Comparison of ENCODE assay signal across 8 mouse cellular contexts in genomic region chr7:18909797-18910196, GRCm38 (mm10). TPM values are rescaled to one million over a fixed set of nuclear protein-coding genes. Genes with fewer than 3 reads are reported as not detected.
DNase-seq lines count a peak whose midpoint lies in the region; ATAC-seq lines count a peak whose summit lies in the region.

No protein-coding gene starts in this region.

- peak; percentile 7 for ATAC-seq in heart, embryonic 16.5 days (replicated peaks; ENCODE audit: extremely low read depth, insufficient read depth, low FRiP score)
- peak; percentile 28 for ATAC-seq in hindbrain, embryonic 11.5 days (ENCODE audit: low FRiP score)

- peak overlapping the region; percentile 68 for H3K4me3 ChIP-seq in heart, embryonic 16.5 days (ENCODE audit: low read length)
- peak overlapping the region; percentile 82 for H3K4me3 ChIP-seq in hindbrain, embryonic 11.5 days (ENCODE audit: low read depth, low read length)
- peak overlapping the region; percentile 76 for H3K4me3 ChIP-seq in midbrain, embryonic 10.5 days

- 5% methylated on average over 17 of the region's 17 CpGs for WGBS in heart, embryonic 16.5 days
- WGBS in hindbrain, embryonic 11.5 days: 10% methylated on average over 17 of the region's 17 CpGs
- 8% methylated on average over 17 of the region's 17 CpGs for WGBS in midbrain, embryonic 10.5 days

- H3K4me2 ChIP-seq in heart, embryonic 16.5 days (ENCODE audit: low read depth, low read length): peak overlapping the region; percentile 86
- H3K4me2 ChIP-seq in hindbrain, embryonic 11.5 days (replicated peaks; ENCODE audit: low read depth, low read length): peak overlapping the region; percentile 60

- H3K27me3 ChIP-seq in heart, embryonic 16.5 days (ENCODE audit: control insufficient read depth, insufficient read depth, low read length): no peaks in the 10 kb centered on the region
- H3K27me3 ChIP-seq in hindbrain, embryonic 11.5 days (ENCODE audit: control insufficient read depth, insufficient read depth, low read length): no peaks in the 10 kb centered on the region
- no peaks in the 10 kb centered on the region for H3K27me3 ChIP-seq in midbrain, embryonic 10.5 days (ENCODE audit: low read depth, poor library complexity, severe bottlenecking)

- peaks cover 16% of the 10 kb centered on the region for H3K4me1 ChIP-seq in heart, embryonic 16.5 days (ENCODE audit: control insufficient read depth, insufficient read depth, low read length)
- 0 out of 2 replicates have a peak, but pooled peaks cover 5% of the 10 kb centered on the region for H3K4me1 ChIP-seq in hindbrain, embryonic 11.5 days (replicated peaks; ENCODE audit: control insufficient read depth, insufficient read depth, low read length)
- peaks cover 34% of the 10 kb centered on the region for H3K4me1 ChIP-seq in midbrain, embryonic 10.5 days

- intact Hi-C loops in heart, postnatal 36 days (cut with DNase I): no loop called here
- intact Hi-C loops in left cerebral cortex, postnatal 10 days (cut with DNase I): no loop called here

- no peak for DNase-seq in heart, postnatal 36 days
- DNase-seq in MEL-GATA-1-ER (ENCODE audit: extremely low read depth, low read depth): peak; percentile 24
- DNase-seq in hindbrain, embryonic 11.5 days (ENCODE audit: low spot score): no peak
- DNase-seq in midbrain, embryonic 10.5 days (ENCODE audit: low spot score): no peak
- DNase-seq in left cerebral cortex, postnatal 10 days (ENCODE audit: extremely low spot score in 1 of 2, low spot score in 2 of 2): no peak
- DNase-seq in gastrocnemius, adult 8-10 months (ENCODE audit: low spot score in 2 of 2): no peak
- DNase-seq in adrenal gland, adult 2 months: no peak

- H3K36me3 ChIP-seq in heart, embryonic 16.5 days (ENCODE audit: control insufficient read depth, insufficient read depth): peaks cover 3% of the 10 kb centered on the region; the same call in 1 of the 2 replicates
- H3K36me3 ChIP-seq in hindbrain, embryonic 11.5 days (ENCODE audit: control insufficient read depth, insufficient read depth, low read length): no peaks in the 10 kb centered on the region
- H3K36me3 ChIP-seq in midbrain, embryonic 10.5 days: peaks cover 10% of the 10 kb centered on the region; the same call in 1 of the 2 replicates

- H3K9me3 ChIP-seq in heart, embryonic 16.5 days (replicated peaks; ENCODE audit: control insufficient read depth, low read length): no peaks in the 10 kb centered on the region
- H3K9me3 ChIP-seq in hindbrain, embryonic 11.5 days (ENCODE audit: control insufficient read depth, low read length): no peaks in the 10 kb centered on the region
- no peaks in the 10 kb centered on the region for H3K9me3 ChIP-seq in midbrain, embryonic 10.5 days (replicated peaks)

- peak overlapping the region; percentile 77 for H3K9ac ChIP-seq in heart, embryonic 16.5 days (ENCODE audit: low read length)
- H3K9ac ChIP-seq in hindbrain, embryonic 11.5 days (ENCODE audit: low read depth, low read length): peak overlapping the region; percentile 59

- no peak overlapping the region for H3K27ac ChIP-seq in heart, embryonic 16.5 days (ENCODE audit: low read length)
- no peak overlapping the region for H3K27ac ChIP-seq in hindbrain, embryonic 11.5 days (ENCODE audit: low read depth, low read length)
- peak overlapping the region; percentile 81 for H3K27ac ChIP-seq in midbrain, embryonic 10.5 days (replicated peaks)

RNA-seq across cellular contexts. Expression of gene Ccdc61, which starts 0.4 kb away (rescaled TPM):
- 21.7 and 23.7 TPM in 2 replicates for polyA plus RNA-seq in heart, embryonic 16.5 days (2015; fragmentation: Nextera tagmentation; extraction: Ambion mirVana)
- total RNA-seq in heart, postnatal 36 days (2021): 10 to 100 TPM in 1 of 2 experiments, 1 to 10 TPM in 1; 7.7 to 11.0 TPM
- polyA plus RNA-seq in hindbrain, embryonic 11.5 days (2014; fragmentation: Nextera tagmentation; extraction: Ambion mirVana): 22.9 and 27.3 TPM in 2 replicates
- 38.5 and 38.7 TPM in 2 replicates for polyA plus RNA-seq in midbrain, embryonic 10.5 days (2016; fragmentation: Nextera tagmentation; extraction: Ambion mirVana)
- total RNA-seq in left cerebral cortex, postnatal 10 days (2021): 10 to 100 TPM; 12.8 to 13.4 TPM
- 1 to 10 TPM; 4.0 to 5.6 (median 4.7) TPM for total RNA-seq in gastrocnemius, adult 8-10 months (2022)
- 10 to 100 TPM in 1 of 2 experiments, 1 to 10 TPM in 1; 10.0 to 10.1 TPM for total RNA-seq in adrenal gland, adult 2 months (2021)
- 28.5 and 30.2 TPM in 2 replicates for polyA plus RNA-seq in adrenal gland, adult 2 months (2012; rRNA removed)

RNA-seq across cellular contexts. Expression of gene Nova2, which starts 15.9 kb away (rescaled TPM):
- 0.64 and 0.82 TPM in 2 replicates for polyA plus RNA-seq in heart, embryonic 16.5 days (2015; fragmentation: Nextera tagmentation; extraction: Ambion mirVana)
- total RNA-seq in heart, postnatal 36 days (2021): 1 to 10 TPM; 4.8 to 7.7 TPM
- 12.7 and 18.0 TPM in 2 replicates for polyA plus RNA-seq in hindbrain, embryonic 11.5 days (2014; fragmentation: Nextera tagmentation; extraction: Ambion mirVana)
- polyA plus RNA-seq in midbrain, embryonic 10.5 days (2016; fragmentation: Nextera tagmentation; extraction: Ambion mirVana): 3.9 and 6.2 TPM in 2 replicates
- 100 to 1,000 TPM; 114 to 118 TPM for total RNA-seq in left cerebral cortex, postnatal 10 days (2021)
- 1 to 10 TPM in 1 of 4 experiments, under 1 TPM in 3; 0.63 to 1.4 (median 0.97) TPM for total RNA-seq in gastrocnemius, adult 8-10 months (2022)
- 1 to 10 TPM; 3.5 to 4.6 TPM for total RNA-seq in adrenal gland, adult 2 months (2021)
- 1.7 and 1.9 TPM in 2 replicates for polyA plus RNA-seq in adrenal gland, adult 2 months (2012; rRNA removed)

RNA-seq across cellular contexts. Expression of gene Pglyrp1, which starts 38.7 kb away (rescaled TPM):
- polyA plus RNA-seq in heart, embryonic 16.5 days (2015; fragmentation: Nextera tagmentation; extraction: Ambion mirVana): 3.5 and 5.7 TPM in 2 replicates
- total RNA-seq in heart, postnatal 36 days (2021): 1 to 10 TPM; 1.4 to 1.6 TPM
- polyA plus RNA-seq in hindbrain, embryonic 11.5 days (2014; fragmentation: Nextera tagmentation; extraction: Ambion mirVana): 2.8 and 2.9 TPM in 2 replicates
- polyA plus RNA-seq in midbrain, embryonic 10.5 days (2016; fragmentation: Nextera tagmentation; extraction: Ambion mirVana): 1.6 and 1.7 TPM in 2 replicates
- total RNA-seq in left cerebral cortex, postnatal 10 days (2021): 10 to 100 TPM; 26.6 to 28.1 TPM
- total RNA-seq in gastrocnemius, adult 8-10 months (2022): under 1 TPM in 2 of 4 experiments, not detected in 2; 0.39 to 0.45 TPM
- total RNA-seq in adrenal gland, adult 2 months (2021): 1 to 10 TPM; 1.2 TPM
- polyA plus RNA-seq in adrenal gland, adult 2 months (2012; rRNA removed): 3.6 and 5.2 TPM in 2 replicates

Comparison
In these comparisons a context has a peak if more than half of its experiments do, and no peak if none do; other contexts are left out.
1. RNA of gene Nova2, which starts 15.9 kb away (total RNA-seq): 114 to 118 TPM in left cerebral cortex, postnatal 10 days; 4.8 to 7.7 TPM in heart, postnatal 36 days, 3.5 to 4.6 TPM in adrenal gland, adult 2 months and 0.63 to 1.4 TPM in gastrocnemius, adult 8-10 months; every median in the first group is over 10 times any median in the second.
2. RNA of gene Pglyrp1, which starts 38.7 kb away (total RNA-seq): 26.6 to 28.1 TPM in left cerebral cortex, postnatal 10 days; 1.4 to 1.6 TPM in heart, postnatal 36 days, 1.2 TPM in adrenal gland, adult 2 months and 0.39 to 0.45 TPM in gastrocnemius, adult 8-10 months; every median in the first group is over 10 times any median in the second.
3. Peak in every context shown above with its lines, with median percentiles within 50 percentile points of each other: H3K4me3 ChIP-seq.